Mouse (Mus musculus): ENCODE results near the gene D130043K22Rik.

- TF ChIP-seq CTCF (IDR thresholded peaks at IDR 0.05; ENCODE audit: control insufficient read depth, insufficient read depth, insufficient read length) = no peak
- TF ChIP-seq CEBPB (IDR thresholded peaks at IDR 0.05; ENCODE audit: low read depth) = no peak
- no peak for TF ChIP-seq MYOD1 (IDR thresholded peaks at IDR 0.05; ENCODE audit: control insufficient read depth, insufficient read length, low read depth)
- TF ChIP-seq MYOG (IDR thresholded peaks at IDR 0.05; ENCODE audit: control insufficient read depth, extremely low read depth, insufficient read length) = no peak
- no peak for TF ChIP-seq FOSL1 (IDR thresholded peaks at IDR 0.05; ENCODE audit: insufficient read depth, low read length, poor library complexity, severe bottlenecking)
- no peak for TF ChIP-seq USF1 (IDR thresholded peaks at IDR 0.05; ENCODE audit: low read depth)
Measured at GRCm38 (mm10) chr13:24822663-24823343, 22.1 kb upstream of the D130043K22Rik start.
